Mouse (Mus musculus): ENCODE results near the gene Pip5k1b.

GRCm38 (mm10) chr19:24308305-24308705 lies 247.4 kb downstream of the Pip5k1b start:
- TF ChIP-seq CTCF (IDR thresholded peaks at IDR 0.05; ENCODE audit: low read depth) (no peak), EP300 (IDR thresholded peaks at IDR 0.05; ENCODE audit: low read depth) (no peak)
